Mouse (Mus musculus) erythroblast, embryonic 14.5 days (primary cell): Measurements from ENCODE around the gene Thap12.

Source experiments
- GATA1 ChIP-seq: IDR thresholded peaks from 2 replicates; pipeline ENCODE4 v1.6.1; 2012; ENCODE audit warnings: low read length, inconsistent platforms, mixed read lengths
- TAL1 ChIP-seq: IDR thresholded peaks from 3 replicates; pipeline ENCODE4 v1.6.1; 2012; ENCODE audit warnings: low read length, inconsistent platforms, mixed read lengths

DNA sequence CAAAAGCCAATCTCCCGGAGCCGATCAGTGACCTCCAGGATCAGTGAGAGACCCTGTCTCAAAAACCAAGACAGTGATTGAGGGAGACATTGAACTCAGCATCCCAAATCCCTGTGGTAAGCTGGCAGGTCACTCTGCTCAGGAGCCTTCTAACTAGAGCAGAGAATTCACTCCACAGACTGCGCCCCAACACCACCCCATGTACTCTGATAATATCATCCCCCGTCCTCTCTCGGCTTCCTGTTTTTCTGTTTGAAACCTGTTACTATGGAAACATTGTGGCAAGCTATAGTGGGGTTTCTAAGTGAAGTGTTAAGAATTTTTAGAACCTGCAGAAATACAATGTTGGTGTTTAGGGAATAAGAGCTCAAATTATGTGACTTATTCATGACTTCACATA, 8.9 kb upstream of the Thap12 start:
- TF ChIP-seq TAL1, result no peak
- no peak for TF ChIP-seq GATA1
